Mouse (Mus musculus) spleen, adult 12 weeks (tissue): ENCODE measurements around the gene Kank1.

Experiments used
- DNase-seq: peaks from one replicate; pipeline ENCODE4 v3.0.0; 2022; ENCODE audit warnings: low spot score

The Kank1 gene

DNA sequence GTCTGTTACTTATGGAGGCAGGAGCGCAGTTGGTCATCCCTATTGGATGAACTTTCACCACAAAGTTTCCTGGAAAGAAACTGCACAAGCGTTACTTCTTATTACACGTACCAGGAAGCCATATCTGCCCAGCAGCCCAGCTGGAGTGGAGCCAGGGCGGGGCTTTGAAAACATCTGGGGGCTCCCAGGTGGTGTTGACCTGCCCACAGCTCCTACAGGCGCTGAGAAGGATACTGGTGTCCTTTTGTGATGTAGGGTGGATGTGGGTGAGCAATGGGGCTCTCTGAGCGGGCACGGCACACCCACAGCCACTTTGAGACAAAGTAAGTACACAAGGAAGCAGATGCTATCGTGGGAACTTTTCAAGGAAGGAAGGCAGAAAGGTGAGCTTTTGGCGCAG lies 133.7 kb downstream of the Kank1 start:
- no peak for DNase-seq

DNA sequence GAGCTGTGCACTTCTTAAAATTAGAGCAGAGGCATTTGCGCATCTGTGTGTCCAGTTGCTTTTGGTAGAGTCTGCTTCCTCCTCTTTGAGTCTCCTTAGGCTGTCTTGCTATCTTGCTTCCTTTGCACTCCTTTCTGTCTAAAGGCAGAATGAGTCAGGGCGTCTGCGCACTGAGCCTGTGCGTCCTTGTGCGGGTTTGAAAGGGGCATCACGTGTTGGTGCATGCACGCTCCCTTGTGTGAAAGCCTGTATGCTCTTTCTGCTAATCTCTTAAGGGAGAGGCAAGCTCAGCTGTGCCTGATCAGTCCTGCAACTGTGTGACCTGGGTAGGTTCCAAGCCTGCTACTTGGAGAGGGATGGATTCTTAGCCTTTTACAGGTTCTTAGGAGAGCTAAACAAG lies 136.0 kb downstream of the Kank1 start:
- no peak for DNase-seq

DNA sequence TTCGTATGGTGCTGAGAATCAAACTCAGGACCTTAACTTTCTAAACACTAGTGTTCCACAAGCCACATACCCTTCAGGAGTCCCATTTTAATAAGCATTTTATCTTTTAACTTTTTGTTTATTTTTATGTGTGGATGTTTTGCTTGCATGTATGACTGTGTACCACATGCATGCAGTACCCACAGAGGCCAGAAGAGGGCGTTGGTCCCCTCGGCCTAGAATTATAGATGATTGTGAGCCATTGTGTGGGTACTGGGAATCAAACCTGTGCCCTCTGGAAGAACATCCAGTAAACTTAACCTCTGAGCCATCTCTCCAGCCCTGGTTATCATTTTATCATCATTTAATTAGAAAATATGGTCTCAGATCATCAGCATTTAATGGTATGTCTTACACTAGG lies 136.8 kb downstream of the Kank1 start:
- no peak for DNase-seq

DNA sequence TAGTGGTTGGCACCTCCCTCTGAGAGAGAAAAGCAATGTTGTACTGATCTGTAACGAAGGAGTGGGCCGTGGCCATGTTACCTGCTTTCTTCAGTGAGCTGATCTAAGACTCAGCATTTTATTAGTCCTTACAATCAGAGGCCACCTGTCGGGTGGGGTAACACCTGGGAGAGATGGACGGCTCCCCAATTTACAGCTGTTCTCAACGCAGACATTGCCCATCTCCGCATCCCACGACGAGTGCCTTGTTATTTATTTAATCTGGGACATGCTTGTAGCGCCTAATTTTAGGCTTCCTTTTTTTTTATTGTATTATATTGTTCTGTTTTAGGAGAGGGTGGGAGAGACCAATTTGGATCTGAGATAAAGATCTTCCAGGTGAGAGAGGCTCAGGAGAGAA lies 137.4 kb downstream of the Kank1 start:
- DNase-seq = no peak

- DNase-seq = no peak
Measured at GRCm38 (mm10) chr19:25374926-25375325, 138.2 kb downstream of the Kank1 start.

DNA sequence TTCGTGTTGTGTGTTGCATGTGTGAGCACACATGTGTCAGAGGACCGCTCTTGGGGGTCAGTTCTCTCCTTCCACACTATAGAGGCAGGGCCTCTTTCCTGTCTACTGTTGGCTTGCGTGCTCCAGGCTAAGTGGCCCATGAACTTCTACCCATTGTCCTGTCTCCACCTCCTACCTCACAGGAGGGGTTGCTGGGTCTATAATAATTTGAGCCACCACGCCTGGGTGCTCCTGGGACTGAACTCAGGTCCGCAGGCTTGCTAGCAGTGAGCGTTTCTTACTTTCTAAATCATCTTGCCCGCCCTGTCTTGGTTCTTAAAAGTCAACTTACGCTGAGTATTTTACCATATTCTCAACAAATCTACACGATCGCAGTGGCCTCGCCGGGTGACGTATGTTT lies 140.1 kb downstream of the Kank1 start:
- DNase-seq = no peak

GRCm38 (mm10) chr19:25380675-25381074 lies 143.9 kb downstream of the Kank1 start:
- DNase-seq = no peak

GRCm38 (mm10) chr19:25381972-25382371 lies 145.2 kb downstream of the Kank1 start:
- DNase-seq = no peak

GRCm38 (mm10) chr19:25382494-25382893 lies 145.7 kb downstream of the Kank1 start:
- DNase-seq = no peak

GRCm38 (mm10) chr19:25383386-25384146 lies 146.8 kb downstream of the Kank1 start:
- no peak for DNase-seq

DNA sequence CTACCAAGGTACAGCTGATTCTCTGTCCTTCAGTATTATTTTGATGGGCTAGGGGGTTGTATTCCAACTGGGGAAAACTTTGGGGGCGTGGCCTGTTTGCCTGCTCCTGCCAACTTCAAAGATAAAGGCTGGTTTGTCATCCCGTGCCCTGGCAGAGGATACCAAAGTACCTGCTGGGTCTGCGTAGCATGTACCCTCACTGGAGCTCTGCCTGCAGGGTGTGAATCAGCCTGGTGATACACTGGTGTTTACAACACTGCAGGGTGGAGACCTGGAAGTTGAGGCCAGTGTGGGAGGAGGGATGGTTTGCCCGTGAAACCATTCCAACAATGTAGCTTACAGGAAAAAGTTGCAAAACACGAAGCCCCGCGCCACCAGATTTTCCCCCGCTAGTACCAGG lies 149.2 kb downstream of the Kank1 start:
- no peak for DNase-seq

DNA sequence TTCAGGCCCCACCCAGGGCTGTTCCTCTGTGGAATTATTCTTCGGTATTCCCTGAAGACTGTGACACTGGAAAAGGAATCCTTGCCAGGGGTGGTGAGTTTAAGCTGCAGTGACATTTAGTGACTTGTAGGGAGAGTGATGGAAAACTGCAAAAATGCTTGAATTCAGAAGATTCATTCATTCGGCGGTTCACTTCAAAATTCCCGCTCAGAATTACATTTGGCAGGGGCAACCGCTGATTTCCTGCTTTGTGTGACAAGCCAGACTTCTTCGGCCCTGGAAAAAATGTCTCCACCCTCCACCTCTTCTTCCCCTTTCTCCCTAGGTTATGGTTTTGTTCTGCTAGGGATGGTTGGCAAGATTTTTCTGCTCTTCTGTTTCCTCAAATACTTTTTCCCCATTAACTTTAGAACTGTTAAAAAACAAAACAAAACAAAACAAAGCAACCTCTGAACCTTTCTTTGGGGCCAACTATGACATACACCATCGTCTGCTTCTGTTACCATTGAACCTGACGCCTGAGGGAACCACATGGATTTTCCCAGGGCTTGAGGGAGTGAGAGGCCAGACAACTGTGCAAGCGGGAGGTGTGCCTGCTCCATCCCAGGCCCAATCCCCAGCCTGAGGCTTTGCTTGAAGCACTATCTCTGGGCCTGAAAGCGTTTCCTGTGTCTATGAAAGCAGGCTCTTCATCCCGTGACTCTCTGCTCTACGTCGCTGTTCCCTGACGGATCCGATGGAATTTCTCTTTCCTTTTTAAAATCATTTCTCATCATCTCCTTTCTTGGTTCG lies 150.1 kb downstream of the Kank1 start:
- DNase-seq = no peak

DNA sequence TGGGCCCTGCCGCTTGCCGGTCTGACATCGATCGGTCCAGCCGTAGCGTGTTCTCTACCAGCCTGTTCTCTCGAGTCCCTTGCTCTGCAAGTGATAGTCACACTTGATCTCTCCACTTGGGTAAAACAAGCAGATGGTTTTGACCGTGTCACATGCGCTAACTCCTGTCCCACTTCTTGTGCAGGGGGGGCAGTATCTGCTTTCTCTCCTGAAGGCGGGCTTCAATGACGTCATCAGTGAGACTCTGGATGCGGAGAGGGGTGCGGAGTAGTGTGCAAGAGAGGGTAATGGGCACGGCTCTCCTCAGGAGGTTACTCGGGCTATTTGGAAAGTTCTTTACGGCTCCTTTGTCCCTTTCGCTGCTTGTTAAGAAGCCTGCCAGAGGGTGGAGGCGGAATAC lies 151.1 kb downstream of the Kank1 start:
- DNase-seq = no peak

DNA sequence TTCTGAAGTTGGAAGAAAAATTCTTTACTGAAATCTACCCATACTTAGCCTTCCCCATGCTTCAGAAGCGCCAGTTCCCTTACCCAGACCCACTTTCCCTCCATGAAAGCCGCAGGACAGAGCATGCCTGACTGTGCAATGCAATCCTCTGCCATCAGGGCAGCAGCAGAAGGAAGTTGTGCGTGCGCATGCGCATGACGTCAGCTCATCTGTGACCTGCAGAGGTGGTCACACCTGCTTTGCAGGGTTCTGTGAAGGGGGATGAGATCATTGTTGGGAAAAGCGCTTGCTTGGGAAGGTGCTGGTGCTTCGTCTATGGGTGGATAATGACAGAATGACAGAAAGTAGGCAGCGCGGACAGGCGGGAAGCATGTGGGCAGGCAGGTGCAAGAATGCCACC lies 155.4 kb downstream of the Kank1 start:
- DNase-seq = no peak

GRCm38 (mm10) chr19:25395035-25395434 lies 158.3 kb downstream of the Kank1 start:
- no peak for DNase-seq

GRCm38 (mm10) chr19:25396709-25397266 lies 160.0 kb downstream of the Kank1 start:
- DNase-seq = no peak

DNA sequence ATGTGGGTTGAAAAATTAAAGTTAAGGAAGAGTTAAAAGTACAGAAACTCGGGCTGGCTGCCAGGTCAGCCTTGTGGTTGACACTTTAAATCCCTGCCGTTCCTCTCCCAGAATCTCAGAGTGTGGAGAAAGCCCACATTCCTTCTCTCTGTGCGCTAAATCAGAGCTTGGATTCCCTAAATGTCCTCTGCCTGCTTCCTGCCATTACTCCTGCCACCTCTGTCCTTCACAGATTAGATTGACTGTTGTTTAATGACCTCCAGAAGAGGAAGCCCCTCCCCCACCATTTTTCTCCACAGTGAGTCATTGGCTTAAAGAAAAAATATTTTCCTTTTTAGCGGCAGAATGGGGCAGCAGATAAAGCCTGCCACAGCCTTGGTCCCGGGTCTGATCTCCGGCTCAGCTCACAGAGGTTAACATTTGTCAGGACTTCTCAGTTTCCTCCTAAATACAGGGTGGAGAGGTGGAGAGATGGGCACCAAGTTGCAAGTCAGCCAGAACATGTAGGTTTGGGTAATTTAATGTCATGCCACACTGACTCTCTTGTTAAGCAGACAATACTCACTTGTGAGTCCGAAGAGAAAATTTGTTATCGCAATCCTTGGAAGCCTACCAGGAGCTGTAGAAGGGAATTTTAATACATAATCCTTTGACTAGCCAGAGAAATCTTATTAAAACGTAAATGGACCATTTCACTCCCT lies 162.9 kb downstream of the Kank1 start:
- no peak for DNase-seq

DNA sequence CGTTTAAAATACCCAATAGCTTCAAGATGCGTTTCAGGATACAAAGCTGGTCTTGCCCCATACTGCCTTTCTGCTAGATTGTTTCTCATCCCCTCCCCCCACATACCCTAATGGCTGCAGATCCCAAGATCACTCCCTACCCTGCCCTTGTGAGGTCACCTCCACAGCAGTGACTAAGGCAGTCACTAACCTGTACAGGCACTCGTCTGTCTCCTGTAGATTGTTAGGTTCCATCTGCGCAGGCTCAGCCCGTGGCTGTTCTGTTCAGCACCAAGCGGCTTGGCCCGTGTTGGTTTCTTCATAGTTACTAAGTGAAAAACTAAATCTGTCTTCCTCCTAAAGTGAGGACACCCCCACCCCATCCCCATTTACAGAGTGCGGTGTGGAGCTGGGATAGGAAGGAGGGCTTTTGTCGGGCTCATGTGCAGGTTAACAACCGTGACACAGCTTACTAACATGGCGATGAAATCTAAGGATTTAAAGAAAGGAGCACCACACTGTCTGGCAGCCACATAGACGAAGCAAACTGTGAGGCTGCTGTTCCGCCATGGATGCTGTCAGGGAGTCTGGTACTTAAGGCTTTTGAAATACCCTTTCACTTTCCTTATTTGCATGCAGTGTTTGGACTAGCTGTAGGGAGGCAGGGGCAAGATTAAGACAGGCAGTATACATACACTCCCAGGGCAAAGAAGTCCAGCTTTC lies 163.6 kb downstream of the Kank1 start:
- no peak for DNase-seq

DNA sequence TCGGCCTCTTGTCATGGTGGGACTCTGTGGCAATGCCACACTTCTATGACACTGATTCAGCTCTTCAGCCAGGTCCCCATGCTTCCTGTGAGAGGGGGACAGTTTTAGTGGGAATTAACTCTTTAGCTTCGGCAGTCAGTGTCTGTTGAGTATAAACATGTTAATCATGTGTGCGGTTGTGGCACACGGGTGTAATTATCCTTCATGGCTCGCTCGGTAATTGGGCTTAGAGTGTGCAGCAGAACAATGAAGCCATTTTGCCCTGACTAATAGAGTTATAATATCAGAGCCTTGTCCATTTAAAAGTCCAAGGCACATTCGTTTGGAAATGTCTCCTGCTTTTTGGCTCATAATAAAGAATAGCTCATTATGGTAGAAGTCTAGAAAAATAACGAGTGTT lies 164.7 kb downstream of the Kank1 start:
- DNase-seq = no peak

- no peak for DNase-seq
Measured at GRCm38 (mm10) chr19:25404163-25404562, 167.4 kb downstream of the Kank1 start.

GRCm38 (mm10) chr19:25405987-25406386 lies 169.2 kb downstream of the Kank1 start:
- no peak for DNase-seq
